Mouse (Mus musculus): ENCODE data around the gene Tirap.

DNA sequence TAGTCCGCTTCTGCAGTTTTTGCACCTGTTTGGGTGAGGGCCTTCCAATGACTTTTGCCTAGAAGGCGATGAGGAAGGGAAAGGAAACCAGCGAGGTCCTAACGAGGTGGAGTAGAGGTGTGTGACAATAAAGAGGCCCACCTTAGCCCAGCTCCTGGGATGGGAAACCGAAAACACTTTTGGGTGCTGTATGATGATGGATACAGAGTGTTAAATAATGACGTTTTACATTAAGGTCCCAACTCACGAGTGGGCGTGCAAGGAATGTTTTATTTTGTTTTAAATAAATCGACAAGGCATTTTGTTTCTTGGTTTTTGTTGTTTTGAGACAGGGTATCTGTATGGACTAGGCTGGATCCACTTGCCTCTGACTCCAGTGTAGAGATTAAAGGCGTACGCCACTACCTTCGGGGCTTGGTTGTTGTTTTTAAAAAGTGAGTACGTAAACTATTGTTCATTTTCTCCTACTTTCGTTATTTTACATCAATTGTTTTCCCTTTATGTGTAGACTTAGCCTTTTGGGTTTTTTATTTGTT is 23.9 kb downstream of the Tirap start:
- TF ChIP-seq CTCF (IDR thresholded peaks at IDR 0.05; ENCODE audit: extremely low read depth, insufficient read length, insufficient replicate concordance, low read depth, low read length) (no peak), POLR2A (IDR thresholded peaks at IDR 0.05; ENCODE audit: low read depth, low read length) (0 out of 2 replicates have a peak, but pooled peaks have one; percentile 3)
